Mouse (Mus musculus): ENCODE data around the gene Pde4d.

Pde4d gene

DNA sequence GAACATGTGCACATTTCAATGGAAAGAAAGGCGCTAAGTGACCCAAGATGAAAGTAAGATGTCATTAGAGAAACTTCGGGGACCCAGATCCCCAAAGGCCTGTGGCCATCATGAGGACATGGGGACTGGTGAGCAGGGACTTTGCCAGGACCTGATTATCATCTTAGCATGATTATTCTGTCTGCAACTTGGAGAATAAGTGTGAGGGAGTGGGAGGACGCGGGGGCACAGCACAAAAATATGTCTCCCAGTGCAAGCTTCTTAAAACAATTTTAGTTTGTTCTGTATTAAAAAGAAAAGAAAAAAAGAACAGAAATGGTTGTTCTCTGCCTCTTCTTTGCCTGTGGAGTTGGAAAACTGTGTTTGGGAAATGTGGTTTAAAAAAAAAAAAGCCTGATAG is 1279.9 kb downstream of the Pde4d start:
- no peak for DNase-seq

DNA sequence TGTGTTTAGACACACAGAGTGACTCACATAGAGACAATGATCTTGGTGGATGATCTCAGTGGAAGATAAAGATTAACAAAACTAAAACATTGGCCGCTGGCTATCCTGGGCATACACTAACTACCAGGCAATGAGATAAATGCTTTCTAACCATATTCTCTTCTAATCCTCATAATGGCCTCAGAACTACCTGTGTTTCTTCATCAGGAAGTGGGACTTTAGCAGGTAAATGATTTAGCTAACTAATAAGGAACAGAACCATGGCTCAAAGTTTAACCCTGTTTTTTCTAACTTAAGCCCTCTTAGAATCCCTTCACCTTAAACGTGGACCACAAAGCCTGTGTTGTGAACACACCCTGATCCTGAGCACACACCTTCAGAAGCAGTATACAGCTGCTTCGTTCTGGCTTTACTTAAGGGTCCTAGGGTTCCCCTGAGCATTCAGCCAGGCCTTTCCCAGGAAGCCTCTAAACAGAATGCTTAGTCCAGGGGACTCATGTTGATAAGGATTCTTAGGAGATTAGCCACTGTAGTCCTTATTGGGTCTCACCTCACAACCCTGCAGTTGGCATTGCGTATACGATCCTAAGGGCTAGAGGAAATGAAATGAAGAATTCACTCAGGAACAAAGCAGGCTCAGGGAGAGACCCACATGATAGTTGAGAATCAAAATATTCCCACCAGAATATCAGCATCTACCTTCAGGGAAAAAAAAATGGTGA is 1283.1 kb downstream of the Pde4d start:
- DNase-seq: no peak

DNA sequence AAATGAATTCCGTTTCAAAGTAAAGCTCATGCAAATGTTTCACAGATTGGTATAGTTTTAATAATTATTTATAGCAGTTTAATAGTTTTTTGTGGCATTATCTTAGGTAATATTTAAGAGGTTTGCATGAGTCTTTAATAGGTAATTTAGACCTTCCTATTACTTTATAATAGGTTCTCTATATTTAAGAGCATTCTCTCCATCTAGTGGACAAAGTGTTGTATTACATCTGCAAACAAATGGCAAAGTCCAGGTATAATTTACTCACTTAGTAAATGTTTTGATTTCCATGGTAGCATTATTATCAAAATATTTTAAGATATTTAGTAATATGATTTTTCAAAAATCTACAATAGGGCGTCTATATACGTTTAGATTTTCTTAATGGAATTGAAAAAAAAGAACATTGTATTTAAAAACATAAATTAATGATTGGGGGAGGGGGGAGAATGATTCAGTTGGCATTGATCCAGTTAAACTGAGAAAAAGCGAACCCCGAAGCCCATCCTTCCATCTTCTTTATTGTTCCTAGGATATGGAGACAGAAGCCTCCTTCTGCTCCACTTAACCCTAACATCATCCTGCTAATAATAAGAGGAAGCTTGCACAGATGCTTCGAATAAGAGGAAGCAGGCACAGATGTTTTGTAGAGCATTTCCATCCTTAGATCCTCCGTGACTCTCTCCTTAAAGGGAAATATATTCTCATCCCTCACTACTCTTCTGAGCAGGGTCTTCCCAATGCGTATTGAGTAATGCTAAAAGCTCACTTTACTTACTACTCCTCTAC is 1286.7 kb downstream of the Pde4d start:
- DNase-seq: no peak

DNA sequence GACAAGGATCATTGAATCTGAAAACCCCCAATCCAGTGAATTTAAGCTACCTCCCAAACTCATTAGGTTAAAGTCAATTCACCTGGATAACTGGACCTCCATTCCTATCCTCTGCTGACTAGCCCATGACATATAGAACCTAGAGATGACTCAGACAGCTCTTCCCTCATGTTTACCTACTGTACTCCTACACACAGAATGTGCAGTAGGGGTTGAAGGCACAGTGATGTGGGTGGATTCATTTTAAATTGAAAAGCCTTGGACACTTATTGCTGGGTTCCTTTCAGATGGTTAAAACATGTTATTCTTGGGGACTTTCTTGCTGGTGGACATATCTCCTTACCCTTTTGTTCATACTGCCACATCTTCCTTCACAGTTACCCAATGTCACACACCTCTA is 1296.7 kb downstream of the Pde4d start:
- no peak for DNase-seq

DNA sequence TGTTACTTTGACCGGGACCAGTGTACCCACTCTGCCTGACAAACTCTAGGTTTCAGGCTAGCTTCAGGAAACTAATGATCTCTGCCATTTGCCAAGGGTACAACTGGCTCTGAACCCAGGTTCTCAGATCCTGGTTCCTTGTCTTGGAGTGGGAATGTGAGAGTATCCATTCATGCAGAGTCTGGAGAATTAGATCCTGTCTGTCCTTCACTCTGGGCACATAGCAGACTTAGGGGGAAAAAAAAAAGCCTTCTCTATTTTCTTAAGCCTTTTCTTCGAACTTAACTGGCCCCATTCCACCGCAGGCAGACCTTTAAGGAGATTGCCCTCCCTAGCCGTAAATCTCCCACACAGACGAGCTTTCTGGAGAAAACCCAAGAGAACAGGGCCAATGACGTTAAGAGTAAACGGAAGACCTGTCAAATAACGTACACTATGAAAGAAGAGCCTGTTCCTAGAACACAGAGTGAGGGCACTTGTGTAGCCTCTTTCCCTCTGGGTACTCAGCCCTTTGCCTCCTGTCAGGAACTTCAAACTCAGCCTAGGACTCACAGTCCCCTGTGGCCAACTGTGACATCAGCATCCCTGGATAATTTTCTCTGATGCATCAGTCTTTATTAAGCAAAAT is 1302.6 kb downstream of the Pde4d start:
- DNase-seq: no peak

DNA sequence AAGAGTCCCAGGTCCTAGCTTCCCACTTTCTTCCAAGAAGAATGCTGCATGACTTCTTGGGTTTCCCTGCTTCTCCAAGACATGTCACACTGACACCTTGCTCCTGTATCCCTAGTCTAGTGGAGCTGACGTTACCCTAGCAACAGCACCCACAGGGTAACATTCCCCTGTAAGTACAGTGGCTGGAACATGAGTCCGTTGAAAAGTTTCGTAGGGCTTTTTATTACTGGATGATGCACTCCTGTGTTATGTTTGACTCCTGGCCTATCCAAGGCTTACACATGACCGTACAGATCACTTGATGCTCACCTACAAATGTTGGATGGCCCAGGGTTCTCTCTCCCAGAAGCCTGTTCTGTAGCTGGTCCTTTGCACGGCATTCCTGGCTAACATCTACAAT is 1307.1 kb downstream of the Pde4d start:
- no peak for DNase-seq

- DNase-seq: no peak
Observed at GRCm38 (mm10) chr13:109759201-109759600, 1309.5 kb downstream of the Pde4d start.

- no peak for DNase-seq
Observed at GRCm38 (mm10) chr13:109761081-109761480, 1311.3 kb downstream of the Pde4d start.

GRCm38 (mm10) chr13:109774791-109775190 is 1325.0 kb downstream of the Pde4d start:
- DNase-seq: no peak

DNA sequence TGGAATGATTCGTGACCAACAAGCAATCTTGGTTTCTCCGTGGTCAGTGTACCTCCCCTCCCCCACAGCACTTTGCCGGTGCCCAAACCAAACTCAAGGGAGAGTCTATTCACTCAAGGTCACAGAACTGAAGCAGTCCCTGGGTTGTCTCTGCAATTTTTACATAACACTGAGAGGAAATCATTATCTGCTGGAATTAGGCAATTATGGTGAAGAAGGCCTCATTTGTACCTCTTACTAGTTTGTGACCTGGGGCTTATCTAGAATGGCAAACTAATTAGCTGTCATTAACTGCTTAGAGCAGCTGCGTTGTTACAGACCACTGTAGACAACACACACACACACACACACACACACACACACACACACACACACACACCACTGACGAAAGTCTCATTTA is 1325.4 kb downstream of the Pde4d start:
- no peak for DNase-seq

DNA sequence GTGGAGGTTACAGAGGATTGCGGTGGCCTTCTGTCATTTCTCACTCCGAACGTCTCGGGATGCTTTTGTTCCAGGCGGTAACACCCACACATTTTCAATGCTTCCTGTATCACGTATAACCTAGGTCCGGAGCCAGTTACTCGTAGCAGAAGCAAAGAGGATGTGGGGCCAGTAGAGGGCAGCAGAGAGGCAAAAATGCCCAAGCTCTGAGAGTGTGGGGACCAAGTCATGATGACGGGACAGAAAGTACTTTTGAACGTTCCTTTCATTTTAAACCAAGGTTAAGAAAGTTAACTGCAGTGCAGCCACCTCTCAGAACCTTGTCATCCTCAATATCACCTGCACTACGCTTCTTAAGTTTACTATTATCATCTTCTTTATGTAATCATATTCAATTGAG is 1326.4 kb downstream of the Pde4d start:
- DNase-seq: peak; percentile 87

GRCm38 (mm10) chr13:109776995-109777394 is 1327.2 kb downstream of the Pde4d start:
- no peak for DNase-seq

DNA sequence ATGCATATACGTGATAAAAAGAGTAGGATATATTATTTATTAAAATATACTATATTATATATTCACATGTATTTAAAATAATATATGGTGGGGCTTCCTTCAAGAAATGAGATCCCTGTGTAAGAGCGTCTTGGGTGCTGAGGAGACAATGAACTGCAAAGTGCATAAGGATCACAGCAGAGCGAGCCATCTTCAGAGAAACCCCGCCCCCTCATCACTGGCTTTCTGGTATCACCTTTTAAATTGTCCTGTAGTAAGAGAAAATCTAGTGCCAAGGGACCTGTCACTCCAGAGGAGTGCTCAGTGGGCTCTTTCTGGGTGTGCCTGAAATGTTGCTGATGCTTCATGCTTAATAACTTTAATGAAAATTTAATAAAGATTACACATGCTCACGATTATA is 1327.7 kb downstream of the Pde4d start:
- no peak for DNase-seq

DNA sequence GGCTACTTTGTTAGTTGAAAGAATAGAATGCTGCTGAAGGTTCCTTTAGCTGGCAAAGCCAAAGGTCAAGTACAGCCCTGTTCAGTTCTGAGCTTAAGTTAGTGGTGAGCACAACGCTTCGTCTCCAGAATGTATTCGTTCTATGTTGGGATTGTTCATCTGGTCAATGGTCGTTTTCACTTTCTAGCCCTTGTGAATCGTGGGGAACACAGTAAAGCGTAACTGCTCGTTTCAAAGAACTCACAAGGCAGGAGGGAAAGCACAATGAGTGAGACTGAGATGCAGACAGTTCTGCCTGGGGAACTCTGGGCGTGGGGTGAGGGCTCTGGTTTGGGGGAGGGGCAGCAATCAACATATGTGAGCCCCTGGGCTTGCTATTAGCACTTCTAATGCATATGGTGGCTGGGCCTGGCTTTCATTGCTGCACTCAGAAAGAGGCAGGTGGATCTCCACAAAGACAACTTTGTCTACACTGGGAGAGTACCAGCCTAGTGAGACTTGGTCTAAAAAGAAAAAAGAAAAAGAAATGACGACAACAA is 1328.6 kb downstream of the Pde4d start:
- no peak for DNase-seq

DNA sequence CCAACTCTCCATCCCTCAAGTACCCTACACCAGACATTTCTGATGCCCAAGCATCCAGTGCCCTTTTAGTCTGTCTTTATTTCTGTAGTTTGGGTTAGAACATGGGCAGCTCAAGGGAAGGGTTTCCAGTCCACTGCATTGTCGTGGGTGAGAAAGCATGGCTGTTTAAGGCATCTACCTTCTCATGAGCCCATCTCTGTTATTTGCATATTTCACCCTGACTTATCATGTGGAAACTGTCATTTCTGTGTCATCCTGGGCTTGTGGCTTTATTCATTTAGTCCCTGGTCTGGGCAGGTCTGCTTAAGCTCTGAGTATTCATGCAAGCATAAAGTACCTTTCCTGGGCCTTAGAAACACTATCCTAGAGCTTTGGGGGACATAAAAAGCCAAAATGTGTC is 1331.7 kb downstream of the Pde4d start:
- no peak for DNase-seq

- DNase-seq: no peak
Observed at GRCm38 (mm10) chr13:109788604-109789003, 1338.9 kb downstream of the Pde4d start.

DNA sequence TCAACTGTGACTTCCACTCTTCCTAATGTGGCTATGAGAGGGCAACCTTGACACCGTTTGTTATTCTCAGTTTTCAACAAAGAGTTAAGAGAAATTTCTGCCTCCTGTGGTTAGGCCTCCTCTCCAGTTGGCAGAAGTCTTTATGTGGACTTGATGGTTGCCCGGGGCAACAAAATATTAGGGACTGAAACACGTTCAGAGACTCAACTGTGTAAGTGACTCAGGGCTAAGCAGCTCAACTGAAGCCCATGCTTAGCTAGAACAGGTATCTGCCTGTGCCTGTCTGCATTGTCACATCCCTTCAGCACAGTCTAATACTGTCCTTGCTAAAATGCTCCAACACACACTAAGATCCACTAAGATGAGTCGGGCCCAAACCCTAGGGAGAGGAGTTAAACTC is 1339.4 kb downstream of the Pde4d start:
- no peak for DNase-seq

- no peak for DNase-seq
Observed at GRCm38 (mm10) chr13:109790045-109790715, 1340.4 kb downstream of the Pde4d start.

DNA sequence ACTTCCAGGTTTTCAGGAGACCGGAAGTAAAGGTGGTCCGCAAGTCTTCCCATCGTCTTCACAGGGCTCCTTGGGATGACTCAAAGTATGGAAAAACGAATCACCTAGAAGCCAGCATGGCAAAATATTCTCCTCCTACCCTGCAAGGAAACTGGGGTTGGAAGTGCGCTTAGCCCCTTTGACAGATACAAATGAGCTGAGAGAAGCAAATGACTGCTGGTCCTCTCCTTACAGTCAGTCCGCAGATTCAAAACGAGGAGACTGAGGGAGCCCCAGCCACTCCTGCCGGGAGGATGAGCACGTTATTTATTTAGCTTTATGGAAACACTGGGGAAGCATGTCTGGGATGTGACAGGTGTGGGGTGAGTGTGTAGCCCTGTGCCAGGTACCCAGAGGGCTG is 1344.2 kb downstream of the Pde4d start:
- no peak for DNase-seq

DNA sequence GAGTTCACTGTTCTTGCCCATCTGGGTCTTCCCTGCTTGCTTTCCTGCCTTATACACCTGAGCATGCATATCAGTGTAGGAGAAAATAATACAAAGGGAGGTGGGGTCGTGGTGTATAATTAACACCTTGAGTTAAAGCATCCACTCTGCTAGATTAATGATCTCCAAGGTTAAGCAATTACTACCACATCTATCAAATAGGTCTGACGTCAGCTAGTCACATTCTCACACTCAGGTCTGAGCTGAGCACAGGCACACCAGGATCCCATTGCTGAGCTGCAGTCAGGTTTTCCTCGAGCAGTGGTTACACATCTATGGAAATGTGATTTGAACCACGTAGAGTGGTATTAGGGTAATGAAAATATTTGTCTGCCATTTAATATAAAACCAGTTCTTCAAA is 1348.9 kb downstream of the Pde4d start:
- no peak for DNase-seq

DNA sequence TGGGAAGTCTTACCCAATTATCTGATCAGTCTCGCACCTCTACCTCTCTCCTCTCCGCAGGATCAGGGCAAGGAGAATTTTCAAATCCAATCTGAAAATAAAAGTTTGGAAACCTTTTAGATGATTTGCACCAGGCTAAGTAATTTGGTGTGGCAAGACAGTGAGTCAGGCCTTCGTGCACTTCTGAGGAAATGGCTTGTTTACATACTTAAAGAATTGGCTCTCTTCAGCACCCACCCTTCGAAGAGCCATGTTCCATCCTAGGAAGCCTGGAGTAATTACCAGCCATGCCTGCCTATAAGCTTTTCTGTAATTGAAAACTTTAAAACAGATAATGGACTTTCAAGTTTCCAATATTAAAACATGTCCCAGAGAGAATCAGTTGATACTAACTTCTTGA is 1352.5 kb downstream of the Pde4d start:
- no peak for DNase-seq

- no peak for DNase-seq
Observed at GRCm38 (mm10) chr13:109806193-109806966, 1356.6 kb downstream of the Pde4d start.
